Mouse (Mus musculus) embryo, embryonic 10 days (tissue): ENCODE measurements around the gene Olfr1130.
"Not testable (repeated sequence)": the region's sequence is repeated elsewhere in the genome, so short reads cannot be mapped to it uniquely, and the experiment has no call there.

Experiments
- DNase-seq: peaks from one replicate; pipeline ENCODE4 v3.0.0-alpha.2; 2015; ENCODE audit warnings: low spot score

Gene Olfr1130

DNA sequence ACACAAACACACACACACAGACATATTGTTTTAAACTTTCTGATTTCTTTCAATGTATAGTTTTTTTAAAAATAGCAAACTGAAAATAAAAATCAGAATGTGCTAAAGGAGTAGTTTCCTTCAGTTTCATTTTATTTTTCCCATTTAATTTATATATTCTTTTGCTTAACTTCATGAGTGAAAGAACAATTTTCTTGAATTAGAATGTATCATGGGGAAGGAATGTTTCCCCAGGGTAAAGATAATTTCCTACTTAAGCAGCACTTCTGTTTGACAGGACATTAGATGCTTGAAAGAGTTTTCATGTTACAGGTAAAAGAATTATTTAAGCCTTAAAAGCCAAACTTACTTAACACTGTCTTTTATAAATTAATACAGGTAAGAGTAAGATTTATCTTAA lies at the start of gene Olfr1130:
Gene Olfr1130 (plus strand): TSS at position 301 of the 400 bp plus-strand sequence.
- not testable (repeated sequence) for DNase-seq

DNA sequence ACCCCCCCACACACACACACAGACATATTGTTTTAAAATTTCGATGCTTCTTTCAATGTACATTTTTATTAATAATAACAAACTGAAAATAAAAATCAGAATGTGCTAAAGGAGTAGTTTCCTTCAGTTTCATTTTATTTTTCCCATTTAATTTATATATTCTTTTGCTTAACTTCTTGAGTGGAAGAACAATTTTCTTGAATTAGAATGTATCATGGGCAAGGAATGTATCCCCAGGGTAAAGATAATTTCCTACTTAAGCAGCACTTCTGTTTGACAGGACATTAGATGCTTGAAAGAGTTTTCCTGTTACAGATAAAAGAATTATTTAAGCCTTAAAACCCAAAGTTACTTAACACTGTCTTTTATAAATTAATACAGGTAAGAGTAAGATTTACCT lies 32.4 kb upstream of the Olfr1130 start, which contains the start of gene Olfr1129:
Gene Olfr1129 (plus strand): TSS at position 301 of the 400 bp plus-strand sequence.
- DNase-seq = not testable (repeated sequence)

DNA sequence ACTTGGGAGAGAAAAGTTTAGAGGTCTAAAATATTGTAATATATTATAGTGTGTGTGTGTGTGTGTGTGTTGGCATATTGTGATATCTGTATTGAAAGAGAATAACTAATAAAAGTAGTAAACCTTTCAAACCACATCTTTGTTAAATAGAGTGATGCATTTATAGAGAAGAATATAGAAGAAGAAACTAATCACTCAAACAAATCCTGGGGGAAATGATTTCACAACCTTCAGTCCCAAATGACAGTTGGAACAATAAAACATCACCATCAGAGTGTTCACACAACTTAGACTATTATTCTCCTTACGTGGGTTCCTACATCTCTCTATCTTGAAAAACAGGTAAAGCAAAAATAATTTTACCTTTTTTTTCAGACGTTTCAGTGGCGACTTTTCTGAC lies 20.8 kb downstream of the Olfr1130 start, which contains the start of gene Olfr1131:
Gene Olfr1131 (plus strand): TSS at position 301 of the 400 bp plus-strand sequence.
- no peak for DNase-seq

DNA sequence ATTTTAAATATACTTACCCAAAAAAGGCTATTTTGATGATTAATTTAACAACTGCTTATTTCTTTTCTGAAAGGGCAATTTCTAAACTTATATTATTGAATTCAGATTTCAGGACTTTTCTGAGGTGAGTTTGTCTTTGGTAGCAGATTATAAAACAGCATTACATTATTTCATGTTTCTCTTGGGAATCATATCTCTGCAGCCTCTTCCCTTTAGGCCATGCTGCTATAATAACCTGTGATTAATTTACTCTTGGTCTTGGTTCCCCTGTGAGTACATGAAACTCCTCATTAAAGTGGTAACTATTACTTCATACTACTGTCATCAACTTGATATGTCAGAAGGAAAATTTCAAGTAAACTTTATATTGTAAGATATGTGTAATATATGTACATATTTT lies 31.4 kb downstream of the Olfr1130 start, which contains the start of gene Olfr1132:
Gene Olfr1132 (minus strand): TSS at position 101 of the 400 bp plus-strand sequence.
- DNase-seq = no peak

DNA sequence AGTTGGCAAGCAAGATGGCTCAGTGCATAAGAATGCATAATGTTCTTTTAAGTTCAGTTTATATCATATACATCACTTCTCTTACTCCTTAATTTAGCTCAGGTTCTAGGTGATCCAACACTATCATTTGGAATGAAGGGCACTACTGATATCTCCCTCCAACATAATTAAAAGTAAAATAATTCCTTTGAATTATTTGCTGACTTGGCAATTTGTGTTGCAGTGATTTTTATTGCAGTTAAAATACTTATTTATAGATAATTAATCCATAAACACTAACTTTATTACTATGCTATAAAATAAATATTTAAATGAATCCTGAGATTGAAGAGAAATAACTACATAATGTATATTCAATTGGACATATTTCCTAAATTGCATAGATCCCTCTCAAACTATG lies 36.4 kb downstream of the Olfr1130 start:
- no peak for DNase-seq

DNA sequence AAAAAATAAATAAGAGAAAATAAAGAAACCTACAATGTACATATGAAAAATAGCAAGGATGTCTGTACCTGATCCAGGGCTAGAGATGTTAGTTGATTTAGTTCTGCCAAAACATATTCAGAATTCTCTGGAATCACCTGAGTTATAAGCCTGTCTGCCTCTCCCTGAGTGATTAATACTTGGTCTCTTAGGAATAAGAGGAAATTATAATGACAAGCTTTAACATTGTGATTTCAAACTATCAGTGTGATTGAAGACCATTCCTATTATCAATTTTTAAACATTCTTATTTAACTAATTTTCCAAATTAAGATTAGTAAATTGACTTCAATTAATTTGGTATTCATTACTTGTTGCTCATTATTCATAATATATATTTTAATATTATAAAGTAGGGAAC lies 41.3 kb downstream of the Olfr1130 start, which contains the start of gene Olfr1133:
Gene Olfr1133 (minus strand): TSS at position 101 of the 400 bp plus-strand sequence.
- DNase-seq = no peak

DNA sequence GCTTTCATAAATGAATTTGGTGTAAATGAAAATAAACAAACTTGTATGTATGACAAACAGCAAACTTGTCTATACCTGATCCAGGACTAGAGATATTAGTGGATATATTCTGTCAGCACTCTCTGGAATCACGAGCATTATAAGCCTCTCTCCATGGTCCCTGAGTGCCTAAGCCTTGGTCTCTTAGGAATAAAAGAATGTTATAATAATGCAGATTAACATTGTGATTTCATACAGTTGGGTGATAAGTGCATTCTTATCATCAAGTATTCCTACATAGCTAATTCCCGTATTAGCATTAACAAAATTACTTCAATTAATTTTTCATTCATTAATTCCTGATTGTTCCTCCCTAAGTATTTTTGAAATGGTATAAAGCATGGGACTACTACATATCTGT lies 52.3 kb downstream of the Olfr1130 start, which contains the start of gene Olfr1134:
Gene Olfr1134 (minus strand): TSS at position 101 of the 400 bp plus-strand sequence.
- no peak for DNase-seq
